Mouse (Mus musculus) spleen, postnatal 4 days (tissue): ENCODE results near the gene Clec1a.
"Not testable (repeated sequence)": the region's sequence is repeated elsewhere in the genome, so short reads cannot be mapped to it uniquely, and the experiment has no call there.

ENCODE experiments used
- DNase-seq, 2 experiments: peaks; one replicate each; pipeline ENCODE4 v3.0.0; 2022; ENCODE audit warnings: low spot score in 2 of 2

Gene Clec1a

GRCm38 (mm10) chr6:129451411-129452039 is at the start of gene Clec1a:
TSS of gene Clec1a (minus strand) at chr6:129452000.
- no peak for DNase-seq

DNA sequence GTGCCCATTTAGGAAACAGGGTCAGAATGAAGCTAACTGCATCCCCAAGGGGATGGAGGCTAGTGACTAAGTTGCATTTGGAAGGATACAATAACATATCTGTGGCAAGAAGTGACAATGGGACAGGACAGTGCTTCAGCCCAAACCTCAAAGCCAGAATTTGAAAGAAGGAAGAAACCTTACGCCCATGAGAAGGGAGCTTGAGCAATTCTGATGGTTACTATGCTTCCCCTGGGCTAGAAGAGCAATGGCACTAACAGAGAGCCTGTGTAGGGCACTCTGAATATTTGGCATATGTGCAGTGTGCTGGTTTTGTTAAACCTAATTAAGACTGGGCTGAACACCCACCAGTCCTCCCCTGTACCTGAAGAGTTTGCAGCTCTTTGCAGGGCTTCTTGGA is 47.7 kb upstream of the Clec1a start:
- DNase-seq, result not testable (repeated sequence)

DNA sequence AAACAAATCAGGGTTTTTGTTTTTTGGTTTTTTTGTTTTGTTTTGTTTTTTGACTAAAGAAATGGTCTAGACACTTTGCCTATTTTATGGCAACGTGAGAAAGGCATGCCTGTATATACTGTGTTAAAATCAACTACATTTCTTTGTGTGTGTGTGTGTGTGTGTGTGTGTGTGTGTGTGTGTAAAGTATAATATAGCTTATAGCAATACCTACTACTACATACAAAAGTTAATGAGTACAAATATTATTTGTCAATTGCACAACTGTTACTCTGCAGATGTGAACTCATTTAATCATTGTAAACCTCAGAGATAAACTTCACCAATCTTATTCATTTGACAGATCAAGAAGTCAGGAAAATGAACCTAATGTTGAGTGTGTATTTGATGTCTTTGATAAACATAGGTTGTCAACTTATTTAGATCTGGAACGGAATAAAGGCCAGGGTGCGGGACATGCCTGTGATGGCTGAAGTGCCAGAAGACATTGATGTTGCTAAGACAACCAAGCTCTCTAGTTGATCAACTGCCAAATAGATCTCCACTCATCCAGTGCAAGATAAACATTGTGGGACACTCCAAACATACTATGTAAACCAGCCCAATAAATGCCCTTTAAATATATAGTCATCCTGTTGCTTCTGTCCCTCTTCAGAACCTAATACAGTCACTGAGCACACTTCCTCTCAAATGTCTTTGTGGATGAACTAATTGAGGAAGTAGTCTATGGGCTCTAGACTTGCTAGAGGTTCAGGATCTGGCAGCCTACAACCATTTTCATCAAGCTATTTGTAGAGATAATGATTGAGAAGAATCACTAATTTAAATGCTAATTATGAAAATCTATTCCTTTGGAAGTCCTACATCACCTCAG is 45.8 kb upstream of the Clec1a start:
- DNase-seq, result no peak

DNA sequence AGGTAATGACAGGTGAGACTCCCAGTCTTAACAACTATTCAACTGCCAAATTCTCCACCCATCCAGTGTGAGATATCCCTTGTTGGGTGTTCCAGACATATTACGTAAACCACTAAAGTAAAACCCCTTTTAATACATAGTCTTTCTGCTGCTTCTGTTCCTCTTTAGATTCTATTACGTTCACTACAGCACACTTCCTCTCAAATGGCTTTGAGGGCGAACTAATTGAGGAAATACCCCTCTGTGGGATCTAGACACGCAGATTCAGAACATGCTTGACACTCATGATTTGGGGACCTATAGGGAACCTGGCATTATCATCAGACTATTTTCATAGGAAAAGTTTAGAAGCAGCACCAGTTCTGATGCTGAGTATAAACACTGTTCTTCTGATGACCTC is 43.1 kb upstream of the Clec1a start:
- DNase-seq, result no peak

GRCm38 (mm10) chr6:129480089-129480958 is 28.5 kb upstream of the Clec1a start:
- no peak for DNase-seq

GRCm38 (mm10) chr6:129476404-129477126 is 24.8 kb upstream of the Clec1a start:
- DNase-seq, result no peak

- no peak for DNase-seq
Observed at GRCm38 (mm10) chr6:129472627-129473026, 20.8 kb upstream of the Clec1a start.

GRCm38 (mm10) chr6:129471386-129471785 is 19.6 kb upstream of the Clec1a start:
- DNase-seq, result no peak

GRCm38 (mm10) chr6:129449743-129450142 is 2.1 kb downstream of the Clec1a start:
- no peak for DNase-seq

- no peak for DNase-seq
Observed at GRCm38 (mm10) chr6:129438033-129438432, 13.8 kb downstream of the Clec1a start.

DNA sequence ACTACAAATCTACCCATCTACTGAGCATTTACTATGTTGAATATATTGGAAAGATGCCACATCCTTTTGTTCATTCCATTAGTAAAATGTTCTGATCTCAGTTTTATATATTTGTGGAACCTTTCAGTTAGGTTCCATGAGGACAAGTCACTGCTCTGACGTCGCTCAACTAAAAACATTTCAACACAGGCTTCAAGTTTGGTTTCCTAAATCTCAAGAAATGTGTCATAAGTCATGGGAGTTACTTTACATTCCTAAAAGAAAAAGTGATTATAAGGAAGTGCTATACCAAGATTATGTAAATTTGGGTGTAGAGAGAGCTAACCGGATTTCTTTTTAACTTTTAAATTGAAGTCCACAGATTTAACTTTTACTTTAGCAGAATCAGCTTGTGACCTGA is 15.8 kb downstream of the Clec1a start:
- no peak for DNase-seq

DNA sequence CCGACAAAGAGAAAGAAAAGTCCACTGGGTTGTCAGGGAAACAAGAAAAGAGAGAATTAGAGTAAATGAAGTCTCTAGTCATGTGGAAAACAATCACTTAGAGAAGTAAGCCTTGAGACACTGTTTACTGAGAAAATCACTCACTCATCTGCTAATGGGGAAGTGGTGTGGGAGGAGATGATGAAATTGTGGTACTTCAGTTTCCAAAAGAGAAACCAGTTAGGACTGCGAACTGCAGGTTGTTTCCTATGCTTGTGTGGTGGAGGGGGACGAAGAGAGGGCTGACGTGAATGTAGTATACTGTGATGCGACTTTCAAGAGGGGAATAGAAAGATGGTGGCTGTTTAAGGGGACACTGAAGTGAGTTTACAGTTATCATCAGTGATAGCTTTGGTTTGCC is 17.6 kb downstream of the Clec1a start:
- no peak for DNase-seq

DNA sequence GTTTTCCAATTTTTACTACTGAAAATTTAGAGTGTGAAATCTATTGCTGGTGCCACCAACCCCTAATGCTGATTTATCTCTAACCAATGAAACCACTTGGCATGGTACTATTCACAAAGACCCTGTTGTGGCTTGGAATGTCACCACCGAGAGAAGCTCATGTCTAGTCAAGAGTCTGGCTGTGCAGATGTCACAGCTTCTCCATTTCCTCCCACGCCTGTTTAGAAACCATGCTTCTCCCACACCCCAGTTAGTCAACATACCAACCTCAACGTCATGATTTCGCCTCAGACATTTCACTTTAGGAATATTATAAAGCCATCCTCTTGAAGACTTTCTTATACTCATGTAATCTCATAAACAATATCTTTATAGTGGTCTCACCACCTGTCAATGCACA is 24.5 kb downstream of the Clec1a start:
- no peak for DNase-seq

- DNase-seq, result no peak
Observed at GRCm38 (mm10) chr6:129425812-129426211, 26.0 kb downstream of the Clec1a start.

GRCm38 (mm10) chr6:129425217-129425616 is 26.6 kb downstream of the Clec1a start:
- no peak for DNase-seq

DNA sequence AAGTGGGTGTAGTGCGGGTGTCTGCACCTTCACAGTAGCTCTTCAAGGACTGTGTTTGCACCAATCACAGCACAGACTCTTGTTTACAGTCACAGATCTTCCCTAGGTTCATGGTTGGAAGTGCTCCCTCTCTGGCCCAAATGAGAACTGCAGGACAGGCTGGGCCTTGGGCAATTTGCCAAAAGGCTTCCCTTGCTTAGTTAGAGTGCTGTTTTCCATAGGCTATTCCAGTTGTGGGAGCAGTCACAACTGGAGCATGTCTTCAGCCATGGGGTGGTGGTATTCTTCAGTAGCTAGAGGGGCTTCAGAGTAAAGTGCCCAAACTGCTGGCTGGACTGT is 28.1 kb downstream of the Clec1a start:
- peak; percentile 60 to 85 for DNase-seq

DNA sequence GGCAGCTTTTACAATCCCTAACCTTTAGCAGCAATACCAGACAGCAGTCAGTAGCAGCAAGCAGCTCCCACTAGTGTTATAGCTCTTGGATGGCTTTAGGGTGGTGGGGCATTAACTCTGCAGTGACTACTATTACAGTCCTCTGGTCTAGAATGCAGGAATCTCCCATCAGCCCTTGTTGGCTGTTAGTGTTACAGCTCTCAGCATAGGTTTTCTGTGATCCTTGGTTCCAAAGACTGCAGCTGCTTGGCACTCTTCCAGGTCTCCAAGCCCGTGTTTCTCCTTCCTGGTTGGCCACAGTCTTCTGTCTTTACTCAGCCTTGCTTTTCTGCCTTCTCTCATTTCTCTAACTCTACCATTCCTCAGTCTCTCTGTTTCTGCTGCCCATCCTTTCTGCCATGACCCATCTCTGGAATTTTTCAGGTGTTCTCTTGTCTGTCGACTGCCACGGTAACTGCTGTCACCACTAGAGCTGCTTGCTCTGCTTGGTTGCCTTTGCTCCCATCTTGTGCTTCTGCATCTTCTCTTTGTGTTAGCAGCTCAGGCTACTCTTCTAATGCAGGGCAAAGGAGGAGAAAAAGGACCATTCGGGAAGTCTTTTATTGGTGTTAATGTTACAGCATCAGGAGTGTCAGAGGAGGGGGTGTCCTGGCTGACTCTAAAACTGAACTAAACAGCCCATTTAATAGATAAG is 28.6 kb downstream of the Clec1a start:
- DNase-seq, result no peak

DNA sequence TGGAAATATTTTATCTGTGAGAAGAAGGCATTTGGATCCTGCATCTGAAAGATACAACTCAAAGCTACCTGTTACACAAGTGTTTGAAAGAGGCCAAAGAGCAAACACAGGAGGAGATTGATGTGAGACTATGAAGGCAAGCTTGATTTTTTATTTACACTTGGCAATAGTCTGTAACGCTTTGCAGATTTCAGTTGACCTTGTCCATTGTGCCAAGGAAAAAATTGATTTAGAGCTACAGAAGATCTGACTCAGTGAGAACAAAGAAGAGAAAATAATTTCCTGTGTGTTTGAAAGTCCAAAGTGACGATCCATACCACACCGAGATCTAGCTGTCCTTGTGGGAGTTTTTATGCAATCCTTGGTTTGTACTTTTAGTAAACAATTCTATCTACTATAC is 29.5 kb downstream of the Clec1a start:
- DNase-seq, result no peak

DNA sequence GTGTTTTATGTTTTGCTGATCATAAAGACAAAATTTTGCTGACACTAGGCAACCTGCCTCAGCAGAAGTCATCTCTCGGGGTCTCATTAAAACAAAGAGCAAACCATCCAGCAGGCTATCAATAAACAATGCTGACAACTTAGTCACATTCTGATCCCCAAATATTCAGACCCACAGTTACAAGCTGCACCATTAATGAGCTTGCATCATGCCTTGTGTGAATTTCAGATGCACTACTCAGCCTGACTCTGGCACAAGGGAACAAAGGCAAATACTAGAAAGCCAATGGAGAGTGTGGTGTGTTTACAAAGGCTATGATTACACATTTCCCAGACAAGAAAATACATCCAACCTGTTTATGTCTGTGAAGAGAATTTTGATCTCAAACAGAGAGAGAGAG is 37.6 kb downstream of the Clec1a start:
- no peak for DNase-seq

DNA sequence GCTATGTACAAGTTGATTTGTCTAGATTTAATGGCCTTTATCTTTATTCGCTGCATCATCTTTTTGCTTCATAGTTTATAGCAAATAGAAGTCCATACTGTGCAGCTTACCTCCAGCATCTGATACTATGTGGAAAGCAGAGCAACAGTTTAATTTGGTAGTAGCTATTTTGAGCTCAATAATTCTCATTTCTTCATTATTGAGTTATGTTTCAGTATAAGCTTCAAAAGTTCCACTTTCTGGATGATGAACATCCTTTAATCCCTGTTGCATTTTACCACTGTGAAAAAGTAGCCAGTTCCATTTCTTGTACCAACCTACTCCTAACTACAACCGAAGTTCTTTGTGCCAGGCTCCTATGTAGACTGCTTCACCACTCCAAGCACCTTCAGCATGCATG is 43.2 kb downstream of the Clec1a start, which contains the start of gene Clec9a:
Gene Clec9a (plus strand): TSS at position 301 of the 400 bp plus-strand sequence.
- no peak for DNase-seq

DNA sequence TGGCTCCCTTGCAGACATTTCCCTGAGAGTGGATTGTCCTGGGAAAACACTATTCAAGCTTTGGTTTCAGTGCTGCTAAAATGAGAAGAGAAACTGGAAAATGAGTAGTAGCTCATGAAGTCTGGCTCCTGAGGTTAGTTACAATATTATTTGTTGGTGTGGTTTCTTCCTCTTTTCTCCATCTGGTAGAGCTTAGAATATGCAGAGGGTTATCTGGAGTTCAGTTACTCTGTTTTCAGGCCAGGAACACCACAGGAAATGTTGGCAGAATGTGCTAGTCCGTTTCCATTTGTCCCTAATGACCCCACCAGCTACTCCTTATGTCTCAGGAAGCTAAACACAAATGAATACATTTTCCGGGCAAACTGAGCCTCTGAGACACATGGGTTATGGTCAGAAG is 44.5 kb downstream of the Clec1a start:
- no peak for DNase-seq
